Mouse (Mus musculus) stomach, embryonic 14.5 days (tissue): ENCODE measurements around the gene Pqlc3. TPM values are rescaled to one million over a fixed set of nuclear protein-coding genes. Genes with fewer than 3 reads are reported as not detected.

ENCODE experiments used
- ATAC-seq: fragments of 200-750 bp; cut with Nextera tagmentation; 2 replicates; pipeline ENCODE4 v1.8.0; 2017; ENCODE audit warnings: low read depth, moderate TSS enrichment; ENCODE audit not compliant: insufficient number of reproducible peaks, insufficient read depth, low FRiP score
- H3K27ac ChIP-seq: fragments of 300-500 bp; sonication (generic); 2 replicates; pipeline ENCODE4 v1.5.1; 2014; ENCODE audit warnings: mild to moderate bottlenecking, low read length, moderate library complexity, mixed read lengths
- H3K27me3 ChIP-seq: fragments of 300-500 bp; sonication (generic); 2 replicates; pipeline ENCODE4 v1.6.1; 2014; ENCODE audit warnings: low read length, control low read depth, mixed read lengths; ENCODE audit not compliant: control insufficient read depth, insufficient read depth
- H3K36me3 ChIP-seq: fragments of 300-500 bp; sonication (generic); 2 replicates; pipeline ENCODE4 v1.6.1; 2014; ENCODE audit warnings: mild to moderate bottlenecking, control low read depth, low read length, moderate library complexity, mixed read lengths; ENCODE audit not compliant: control insufficient read depth, insufficient read depth
- H3K4me1 ChIP-seq: fragments of 300-500 bp; sonication (generic); 2 replicates; pipeline ENCODE4 v1.6.1; 2014; ENCODE audit warnings: low read length, control low read depth, mixed read lengths; ENCODE audit not compliant: control insufficient read depth, insufficient read depth
- H3K4me2 ChIP-seq: fragments of 300-500 bp; sonication (generic); replicated peaks from 2 replicates; pipeline ENCODE4 v1.6.1; 2014; ENCODE audit warnings: low read depth, low read length, control low read depth
- H3K4me3 ChIP-seq: fragments of 300-500 bp; sonication (generic); 2 replicates; pipeline ENCODE4 v1.5.1; 2014; ENCODE audit warnings: low read depth, low read length, control low read depth
- H3K9ac ChIP-seq: fragments of 300-500 bp; sonication (generic); replicated peaks from 2 replicates; pipeline ENCODE4 v1.6.1; 2014; ENCODE audit warnings: low read depth, mild to moderate bottlenecking, control low read depth, low read length, moderate library complexity, mixed read lengths
- H3K9me3 ChIP-seq: fragments of 300-500 bp; sonication (generic); 2 replicates; pipeline ENCODE4 v1.6.1; 2016; ENCODE audit warnings: low read depth, low read length, control low read depth; ENCODE audit not compliant: control insufficient read depth
- WGBS: fragments of 180-500 bp; shearing (Covaris S2); extraction: QIAGEN DNeasy Blood & Tissue Kit; methylation state at CpG from one replicate; pipeline ENCODE4 v1.1.7; 2014; 5-methylcytosine and 5-hydroxymethylcytosine counted together
- polyA plus RNA-seq: library from polyadenylated mRNA; unstranded; fragments of >200 nt; fragmentation: Nextera tagmentation; extraction: Ambion mirVana; gene quantifications from 2 replicates; pipeline ENCODE4 v1.2.1, GENCODE M21; 2014

Gene Pqlc3
- 8.3 and 8.5 TPM in 2 replicates for polyA plus RNA-seq

GRCm38 (mm10) chr12:16999739-17000497, at the start of gene Pqlc3:
TSS of gene Pqlc3 (minus strand) at chr12:17000408.
- H3K27ac ChIP-seq = 0 out of 2 replicates have a peak within 1 kb of the TSS, but pooled peaks have one; percentile 27
- peak within 1 kb of the TSS; percentile 30; the same call in 1 of the 2 replicates for H3K9ac ChIP-seq
- peaks cover 9% of the 10 kb centered on the region; the same call in 1 of the 2 replicates for H3K4me1 ChIP-seq
- H3K4me3 ChIP-seq = peak within 1 kb of the TSS; percentile 56
- H3K4me2 ChIP-seq = peak within 1 kb of the TSS; percentile 87
- under 1% methylated on average over 55 of the region's 57 CpGs for WGBS
- 0 out of 2 replicates have a peak, but pooled peaks cover 4% of the 10 kb centered on the region for H3K27me3 ChIP-seq
- peak; percentile 96 for ATAC-seq
- no peaks in the 10 kb centered on the region for H3K9me3 ChIP-seq
- no peaks in the 10 kb centered on the region for H3K36me3 ChIP-seq

GRCm38 (mm10) chr12:17049796-17050195, 49.6 kb upstream of the Pqlc3 start:
- H3K36me3 ChIP-seq = no peaks in the 10 kb centered on the region
- no peaks in the 10 kb centered on the region for H3K4me1 ChIP-seq
- no peak overlapping the region for H3K4me3 ChIP-seq
- 95% methylated on average over 1 of the region's 1 CpGs for WGBS
- H3K27me3 ChIP-seq = no peaks in the 10 kb centered on the region
- no peak overlapping the region for H3K9ac ChIP-seq
- no peak overlapping the region for H3K27ac ChIP-seq
- no peaks in the 10 kb centered on the region for H3K9me3 ChIP-seq
- ATAC-seq = no peak
- H3K4me2 ChIP-seq = no peak overlapping the region

- no peaks in the 10 kb centered on the region for H3K9me3 ChIP-seq
- no peaks in the 10 kb centered on the region for H3K36me3 ChIP-seq
- H3K4me2 ChIP-seq = no peak overlapping the region
- H3K4me3 ChIP-seq = no peak overlapping the region
- no peak overlapping the region for H3K9ac ChIP-seq
- no peak overlapping the region for H3K27ac ChIP-seq
- WGBS = 73% methylated on average over 7 of the region's 7 CpGs
- no peaks in the 10 kb centered on the region for H3K4me1 ChIP-seq
- H3K27me3 ChIP-seq = no peaks in the 10 kb centered on the region
- ATAC-seq = no peak
Observed at GRCm38 (mm10) chr12:17048979-17049612, 48.9 kb upstream of the Pqlc3 start.

- Histone ChIP-seq H3K4me1 (no peaks in the 10 kb centered on the region), H3K9ac (no peak overlapping the region), H3K36me3 (no peaks in the 10 kb centered on the region), H3K9me3 (no peaks in the 10 kb centered on the region), H3K4me2 (no peak overlapping the region), H3K27me3 (no peaks in the 10 kb centered on the region), H3K4me3 (no peak overlapping the region), H3K27ac (no peak overlapping the region)
- ATAC-seq = no peak
- 38% methylated on average over 5 of the region's 5 CpGs for WGBS
Observed at GRCm38 (mm10) chr12:17043311-17043710, 43.1 kb upstream of the Pqlc3 start.

DNA sequence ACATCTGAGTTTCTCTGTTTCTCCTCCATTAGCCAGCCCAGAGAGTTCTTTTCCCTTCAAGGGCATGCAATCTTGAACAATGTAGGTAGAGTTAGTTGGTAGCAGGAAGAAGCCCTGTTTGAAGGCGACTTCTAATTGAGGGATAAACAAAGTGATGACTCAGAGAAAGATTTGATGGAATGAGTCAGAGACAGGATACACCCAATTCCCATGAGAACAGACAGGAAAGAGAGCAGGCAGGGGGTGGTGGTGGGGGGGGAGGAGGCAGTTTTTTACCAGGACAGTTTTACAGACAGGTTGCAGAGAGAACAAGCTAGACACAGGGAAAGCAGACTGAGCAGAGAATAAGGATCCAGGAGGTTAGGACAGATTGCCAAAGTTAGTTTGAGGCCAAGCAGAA, 40.4 kb upstream of the Pqlc3 start:
- Histone ChIP-seq H3K9ac (no peak overlapping the region), H3K27ac (no peak overlapping the region), H3K27me3 (no peaks in the 10 kb centered on the region), H3K36me3 (no peaks in the 10 kb centered on the region), H3K4me2 (no peak overlapping the region), H3K4me1 (no peaks in the 10 kb centered on the region), H3K4me3 (no peak overlapping the region), H3K9me3 (no peaks in the 10 kb centered on the region)
- WGBS = 34% methylated on average over 1 of the region's 1 CpGs
- no peak for ATAC-seq

DNA sequence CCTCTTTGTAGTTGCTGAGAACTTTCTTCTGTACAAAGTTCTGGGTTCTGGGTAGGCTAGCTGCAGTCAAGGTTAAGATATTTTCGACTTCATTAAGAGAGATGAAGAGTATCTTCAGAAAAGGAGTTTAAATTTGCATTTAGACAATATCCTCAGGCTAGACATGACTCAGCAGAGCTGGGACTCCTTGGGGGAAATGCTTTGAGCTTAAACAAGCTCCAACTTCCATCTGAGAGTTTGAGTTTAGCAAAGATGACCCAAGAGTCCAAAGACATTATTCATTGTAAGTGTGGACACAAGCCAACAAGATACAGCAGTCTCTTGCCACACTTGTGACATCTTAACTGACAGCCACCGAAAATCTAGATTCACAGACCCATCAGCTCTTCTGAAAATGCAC, 39.2 kb upstream of the Pqlc3 start:
- no peaks in the 10 kb centered on the region for H3K36me3 ChIP-seq
- no peak overlapping the region for H3K9ac ChIP-seq
- no peaks in the 10 kb centered on the region for H3K27me3 ChIP-seq
- H3K9me3 ChIP-seq = no peaks in the 10 kb centered on the region
- no peak for ATAC-seq
- 70% methylated on average over 2 of the region's 2 CpGs for WGBS
- no peak overlapping the region for H3K4me2 ChIP-seq
- no peak overlapping the region for H3K27ac ChIP-seq
- no peaks in the 10 kb centered on the region for H3K4me1 ChIP-seq
- H3K4me3 ChIP-seq = no peak overlapping the region

- Histone ChIP-seq H3K4me1 (no peaks in the 10 kb centered on the region), H3K27ac (no peak overlapping the region), H3K36me3 (no peaks in the 10 kb centered on the region), H3K9ac (no peak overlapping the region), H3K4me2 (no peak overlapping the region), H3K4me3 (no peak overlapping the region), H3K9me3 (no peaks in the 10 kb centered on the region), H3K27me3 (no peaks in the 10 kb centered on the region)
- no peak for ATAC-seq
- 39% methylated on average over 6 of the region's 6 CpGs for WGBS
Observed at GRCm38 (mm10) chr12:17038246-17038645, 38.0 kb upstream of the Pqlc3 start.

DNA sequence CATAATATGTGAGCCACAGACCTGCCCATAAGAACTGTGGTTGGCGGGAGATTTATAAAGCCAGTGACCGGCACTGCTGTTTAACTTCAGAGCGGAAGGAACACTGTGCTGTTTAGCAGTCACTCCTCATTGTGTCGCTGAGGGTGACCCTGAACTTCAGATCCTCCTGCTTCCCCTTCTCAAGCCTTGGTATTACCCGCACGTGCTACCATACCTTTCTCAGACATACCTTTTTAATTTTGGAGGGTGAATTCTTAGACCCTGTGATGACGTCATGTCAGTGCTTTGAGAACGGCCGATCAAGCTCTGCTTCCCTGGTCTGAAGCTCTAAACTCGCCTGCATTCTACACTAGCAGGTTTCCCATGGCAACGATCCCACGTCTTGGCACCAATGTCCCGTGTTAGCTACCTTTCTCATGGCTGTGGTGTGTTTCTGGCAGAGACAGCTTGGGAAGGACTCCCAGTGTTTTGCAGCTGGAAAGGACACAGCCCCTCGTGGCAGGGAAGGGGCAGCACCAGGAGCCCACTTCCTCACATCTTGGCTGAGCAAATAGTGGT, 36.9 kb upstream of the Pqlc3 start:
- Histone ChIP-seq H3K4me3 (no peak overlapping the region), H3K4me1 (no peaks in the 10 kb centered on the region), H3K9me3 (no peaks in the 10 kb centered on the region), H3K27me3 (no peaks in the 10 kb centered on the region), H3K36me3 (no peaks in the 10 kb centered on the region), H3K4me2 (no peak overlapping the region), H3K27ac (no peak overlapping the region), H3K9ac (no peak overlapping the region)
- no peak for ATAC-seq
- WGBS = 64% methylated on average over 14 of the region's 14 CpGs
